Mouse (Mus musculus) spleen, postnatal 10 days (tissue): ENCODE results near the gene Tmem117.

ENCODE experiments used
- DNase-seq, 2 experiments: peaks; one replicate each; pipeline ENCODE4 v3.0.0; 2021 to 2022; ENCODE audit warnings: low spot score in 2 of 2

The Tmem117 gene

GRCm38 (mm10) chr15:95138709-95139409, 509.8 kb downstream of the Tmem117 start:
- DNase-seq: no peak

- no peak for DNase-seq
These were observed 515.1 kb downstream of the Tmem117 start for GRCm38 (mm10) chr15:95144131-95144530.

GRCm38 (mm10) chr15:95145118-95145517, 516.1 kb downstream of the Tmem117 start:
- DNase-seq: no peak
